Comparison of ENCODE assay signal across 17 mouse cellular contexts in the genomic region with DNA sequence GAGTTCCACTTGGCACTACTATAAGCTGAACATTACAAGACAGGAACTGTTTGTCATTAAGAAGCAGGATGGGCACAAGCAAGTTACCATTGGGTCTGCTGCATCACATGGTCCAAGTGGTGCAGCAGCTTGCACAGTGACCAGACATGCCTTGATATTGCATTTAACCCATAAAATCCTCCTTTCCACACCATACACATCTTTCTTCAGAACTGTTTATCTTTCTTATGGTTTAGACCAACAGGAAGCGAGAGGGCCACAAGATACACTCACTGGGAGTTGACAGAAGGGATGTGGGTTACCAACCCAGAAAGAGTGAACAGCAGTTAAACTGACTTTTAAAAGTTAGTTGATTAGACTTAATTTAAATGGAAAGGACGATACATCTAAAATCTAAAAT.
DNase-seq lines count a peak whose midpoint lies in the region; ATAC-seq lines count a peak whose summit lies in the region.
"Had no signal": no experiment of that assay in that cellular context is flagged by ENCODE, and none has a peak within 500 bp of the region (broad histone marks: within the 10 kb centered on the region; RNA-seq: fewer than 3 reads in every experiment).

No protein-coding gene starts in this region.

- peak; percentile 2 for DNase-seq in CD4-positive, CD25-positive, alpha-beta regulatory T cell, adult 2 months (ENCODE audit: low read depth, low spot score)
- DNase-seq in thymus, postnatal 10 days (ENCODE audit: low spot score in 2 of 2) = peak; percentile 4 to 21
- no peak for DNase-seq in left cerebral cortex, adult 9 months (ENCODE audit: low spot score in 2 of 2)
- DNase-seq in kidney, postnatal 4 days = no peak
- no peak for DNase-seq in heart, adult 8-10 months (ENCODE audit: low spot score)
- no peak for DNase-seq in frontal cortex, postnatal 14 days (ENCODE audit: low spot score in 2 of 2)
- DNase-seq: adrenal gland, adult 8-10 months; cerebellum, adult 2 months; gastrocnemius, postnatal 25 days; heart, postnatal 36 days; kidney, postnatal 36 days; lung, postnatal 36 days had no signal

- peak; percentile 78 for ATAC-seq in activated CD4-positive, CD25-positive, alpha-beta regulatory T cell, adult 4 months
- ATAC-seq in megakaryocyte, adult 5-6 weeks (ENCODE audit: poor library complexity, severe bottlenecking) = peak; percentile 64
- ATAC-seq: forebrain, embryonic 16.5 days; intestine, postnatal 0 days; Patski had no signal

Comparison
In these comparisons a context has a peak if more than half of its experiments do, and no peak if none do; other contexts are left out.
1. DNase-seq: peak in CD4-positive, CD25-positive, alpha-beta regulatory T cell, adult 2 months (single experiment) and thymus, postnatal 10 days (2 of 2); none in left cerebral cortex, adult 9 months (0 of 2), kidney, postnatal 4 days (0 of 2), heart, adult 8-10 months (single experiment) and frontal cortex, postnatal 14 days (0 of 2).